Mouse (Mus musculus): ENCODE measurements around the gene Atp5h.
A peak's percentile ranks its signal among the peaks of the same experiment; 100 is the strongest.

Gene Atp5h

GRCm38 (mm10) chr11:115439326-115439725 is 19.6 kb upstream of the Atp5h start:
- no peak for DNase-seq (ENCODE audit: low read depth, low spot score)

DNA sequence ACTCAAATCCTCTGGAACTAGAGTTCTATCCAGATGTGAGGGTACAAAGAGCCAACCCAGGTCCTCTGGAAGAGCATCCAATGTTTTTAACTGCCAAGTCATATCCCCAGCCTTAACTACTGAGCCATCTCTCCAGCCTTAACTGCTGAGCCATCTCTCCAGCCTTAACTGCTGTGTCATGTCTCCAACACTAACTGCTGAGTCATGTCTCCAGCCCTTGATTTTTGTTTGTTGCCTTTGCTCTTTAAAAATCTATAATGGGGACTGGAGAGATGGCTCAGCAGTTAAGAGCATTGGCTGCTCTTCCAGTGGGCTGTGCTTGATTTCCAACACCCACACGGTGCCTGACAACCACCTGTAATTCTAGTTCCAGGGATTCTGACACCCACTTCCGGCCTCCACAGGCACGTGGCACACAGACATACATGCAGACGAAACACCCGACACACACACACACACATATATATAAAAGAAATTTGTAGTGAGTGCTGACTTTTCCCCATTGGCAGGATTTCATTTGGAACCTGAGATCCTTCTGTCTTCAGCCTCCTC is 17.9 kb upstream of the Atp5h start:
- DNase-seq (ENCODE audit: low read depth, low spot score): no peak

DNA sequence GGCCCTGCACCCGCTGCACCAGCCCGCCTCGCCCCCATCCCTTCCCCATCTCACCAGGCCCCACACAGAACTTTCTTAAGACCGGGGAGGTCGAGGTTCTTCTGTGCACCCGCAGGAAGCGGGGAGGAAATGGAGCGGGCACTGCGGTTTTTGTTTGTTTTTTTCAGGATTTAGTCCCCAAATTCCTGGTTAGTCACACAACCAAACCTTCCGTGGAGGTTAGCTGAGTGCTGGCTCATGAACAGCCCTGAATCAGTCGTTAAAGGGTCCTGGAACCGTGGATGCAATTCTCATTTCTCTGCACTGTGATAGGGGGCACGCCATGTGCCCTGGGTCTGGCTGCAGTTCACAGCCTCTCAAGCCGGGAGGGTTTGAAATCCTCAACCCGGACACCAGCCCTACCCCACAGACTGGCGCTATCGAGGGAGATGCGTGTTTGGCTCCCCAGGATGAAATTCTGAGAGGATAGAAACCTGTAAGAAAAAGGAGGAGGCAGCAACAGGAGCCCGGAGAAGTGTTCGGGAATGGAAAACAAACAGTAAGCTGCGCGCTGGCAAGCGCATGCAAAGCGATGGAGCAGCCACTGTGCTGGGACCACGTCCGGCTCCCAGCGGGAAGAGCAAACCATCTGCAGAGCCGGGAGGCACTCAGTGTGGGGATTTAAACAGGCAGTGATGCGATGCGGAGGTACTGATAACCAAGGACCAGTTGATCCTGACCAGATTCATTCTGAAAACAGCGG is 16.0 kb upstream of the Atp5h start:
- DNase-seq (ENCODE audit: low read depth, low spot score): no peak

GRCm38 (mm10) chr11:115433342-115433741 is 13.6 kb upstream of the Atp5h start:
- no peak for DNase-seq (ENCODE audit: low read depth, low spot score)

- no peak for DNase-seq (ENCODE audit: low read depth, low spot score)
Observed at GRCm38 (mm10) chr11:115432814-115433213, 13.1 kb upstream of the Atp5h start.

- no peak for DNase-seq (ENCODE audit: low read depth, low spot score)
Observed at GRCm38 (mm10) chr11:115430561-115430960, 10.8 kb upstream of the Atp5h start.

DNA sequence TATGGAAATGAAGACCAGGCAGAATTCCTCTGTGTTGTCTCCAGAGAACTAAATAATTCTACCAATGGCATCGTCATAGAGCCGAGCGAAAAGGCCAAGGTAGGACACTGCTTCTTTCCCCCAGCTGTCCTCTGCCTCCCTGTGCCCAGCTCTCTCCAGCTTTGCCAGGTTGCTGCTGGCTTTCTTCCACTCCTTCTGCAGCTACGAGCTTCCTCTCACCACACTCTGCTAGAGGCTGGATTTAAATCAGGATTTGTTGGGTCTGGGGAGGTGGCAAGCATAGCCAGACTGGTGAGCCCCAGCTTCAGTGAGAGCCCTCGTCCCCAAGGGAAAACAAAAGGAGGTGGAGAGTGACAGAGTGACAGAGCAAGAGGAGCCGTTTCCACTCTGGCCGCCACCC is 9.5 kb upstream of the Atp5h start:
- DNase-seq (ENCODE audit: low read depth, low spot score): no peak

DNA sequence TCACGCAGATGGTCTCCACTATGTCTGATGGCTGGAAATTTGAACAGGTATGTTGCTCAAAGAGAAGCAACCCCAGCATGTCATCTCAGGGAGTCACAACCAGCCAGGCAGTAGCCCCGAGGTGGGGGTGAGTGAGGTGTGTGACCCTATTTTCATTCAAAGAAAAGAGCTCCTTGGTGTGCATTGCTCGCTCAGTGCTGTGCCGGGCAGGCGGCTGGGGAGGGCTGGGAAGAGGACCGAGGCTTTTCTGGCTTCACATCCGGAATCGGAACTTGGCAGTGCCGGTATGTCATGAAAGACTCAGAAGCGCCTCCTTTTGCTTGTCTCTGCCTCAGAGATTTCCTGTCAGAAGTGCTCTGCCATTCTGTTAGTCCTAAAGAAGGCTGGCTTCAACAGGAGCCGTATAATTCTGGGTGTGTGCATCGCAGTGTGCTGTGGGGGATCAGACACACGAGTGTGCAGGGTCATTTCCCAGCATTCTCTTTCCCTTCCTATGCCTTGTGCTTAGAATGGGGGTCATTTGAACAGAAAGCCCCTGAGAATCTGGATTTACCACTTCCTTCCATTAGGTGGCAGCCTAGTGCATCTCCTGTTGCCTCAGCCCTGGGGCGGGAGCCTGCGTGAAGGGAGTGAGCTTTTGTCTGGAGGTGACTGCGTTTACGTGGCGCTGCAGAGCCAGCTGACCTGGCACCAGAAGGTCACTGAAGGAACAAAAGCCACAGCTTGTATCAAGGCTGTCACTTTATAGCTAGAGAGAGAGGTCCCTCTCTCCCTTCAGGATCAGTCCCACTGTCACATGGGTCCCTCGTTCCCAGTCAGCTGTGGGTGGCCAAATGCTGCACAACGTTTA is 7.9 kb upstream of the Atp5h start:
- DNase-seq (ENCODE audit: low read depth, low spot score): peak; percentile 69

DNA sequence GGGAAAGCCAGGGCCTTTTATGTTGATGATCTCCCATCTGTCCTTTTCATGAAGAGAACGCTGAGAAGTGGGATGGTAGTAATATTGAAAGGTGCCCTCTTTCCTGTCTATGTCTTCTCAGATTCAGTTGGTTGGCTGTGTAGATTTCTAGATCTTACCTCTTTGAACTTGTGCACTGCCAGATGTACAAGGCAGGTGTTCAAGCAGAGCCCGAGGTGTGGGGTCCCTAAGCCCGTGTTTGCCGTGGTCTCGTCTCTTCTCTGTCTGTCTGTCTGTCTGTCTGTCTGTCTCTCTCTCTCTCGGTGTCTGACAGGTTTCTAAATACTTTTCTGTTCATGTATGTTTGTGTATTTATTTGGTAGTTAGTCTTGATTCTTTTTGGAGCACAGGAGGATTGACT is 5.9 kb upstream of the Atp5h start:
- no peak for DNase-seq (ENCODE audit: low read depth, low spot score)

DNA sequence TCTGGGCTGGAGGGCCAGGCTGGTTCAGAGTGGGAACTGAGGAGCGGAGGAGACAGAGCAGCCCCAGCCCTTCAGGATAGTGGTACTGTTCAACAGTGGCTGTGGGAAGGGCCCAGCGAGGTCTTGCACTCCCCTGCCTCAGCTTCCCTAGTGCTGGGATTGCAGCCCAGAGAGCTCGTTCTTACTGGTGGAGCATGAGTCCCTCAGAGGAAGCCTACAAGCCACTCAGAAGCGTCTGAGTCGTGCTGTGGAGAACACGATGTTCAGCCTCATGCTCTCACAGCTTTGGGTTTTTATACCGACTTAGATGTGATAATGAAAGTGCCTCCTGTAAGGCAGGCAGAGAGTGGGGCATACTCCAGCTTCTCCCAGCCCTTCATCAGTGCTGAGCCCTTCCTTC is 4.9 kb upstream of the Atp5h start:
- no peak for DNase-seq (ENCODE audit: low read depth, low spot score)

DNA sequence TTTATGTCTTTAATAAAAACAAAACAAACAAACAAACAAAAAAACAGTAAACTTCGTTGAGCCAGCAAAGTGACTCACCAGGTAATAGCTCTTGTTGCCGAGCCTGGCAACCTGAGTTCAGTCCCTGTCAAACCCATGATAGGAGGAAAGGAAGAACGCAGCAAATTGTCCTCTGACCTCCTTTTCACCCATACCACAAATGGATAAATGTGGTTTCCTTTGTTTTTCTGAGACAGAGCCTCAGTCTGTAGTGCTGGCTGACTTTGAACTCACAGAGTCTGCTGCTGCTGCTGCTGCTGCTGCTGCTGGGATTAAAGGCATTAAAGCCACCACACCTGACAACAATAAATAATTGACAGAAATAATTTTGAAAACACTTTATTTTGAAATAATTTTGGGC is 3.3 kb upstream of the Atp5h start:
- no peak for DNase-seq (ENCODE audit: low read depth, low spot score)

DNA sequence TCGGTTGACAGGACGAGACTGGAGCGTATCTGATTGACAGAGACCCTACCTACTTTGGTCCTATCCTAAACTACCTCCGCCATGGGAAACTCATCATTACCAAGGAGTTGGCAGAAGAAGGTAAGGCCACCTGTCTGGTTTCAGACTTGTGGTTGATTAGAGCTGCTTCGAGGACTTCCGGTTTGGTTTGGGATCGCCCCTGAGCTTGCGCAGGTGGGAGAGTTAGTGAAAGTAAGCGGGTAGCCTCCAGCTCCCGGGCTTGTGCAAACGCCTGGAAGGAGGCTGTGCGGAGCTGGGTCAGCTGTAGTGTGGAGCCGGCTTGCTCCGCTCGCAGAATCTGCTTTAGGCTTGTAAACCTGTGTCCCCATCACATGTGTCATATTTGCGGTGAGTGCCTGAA is 2.2 kb upstream of the Atp5h start:
- DNase-seq (ENCODE audit: low read depth, low spot score): no peak

DNA sequence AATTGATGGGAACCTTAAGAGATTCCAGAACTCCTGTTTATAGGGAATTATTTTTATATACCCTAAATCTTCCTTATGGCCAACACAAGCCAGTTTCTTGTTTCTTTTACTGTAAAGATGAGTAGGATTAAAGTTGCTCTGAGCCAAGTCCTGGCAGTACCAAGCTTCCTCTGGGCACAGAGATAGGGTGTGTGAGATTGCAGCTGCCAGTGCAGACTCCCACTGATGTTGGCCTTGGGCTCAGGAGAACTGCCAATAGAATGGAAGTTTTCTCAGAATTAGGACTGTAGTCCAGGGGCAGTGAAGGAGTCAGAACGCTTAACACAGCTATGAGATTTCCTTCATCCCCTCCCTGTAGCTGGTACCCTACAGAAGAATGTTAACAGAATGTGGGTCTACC is 1.6 kb upstream of the Atp5h start:
- DNase-seq (ENCODE audit: low read depth, low spot score): no peak

DNA sequence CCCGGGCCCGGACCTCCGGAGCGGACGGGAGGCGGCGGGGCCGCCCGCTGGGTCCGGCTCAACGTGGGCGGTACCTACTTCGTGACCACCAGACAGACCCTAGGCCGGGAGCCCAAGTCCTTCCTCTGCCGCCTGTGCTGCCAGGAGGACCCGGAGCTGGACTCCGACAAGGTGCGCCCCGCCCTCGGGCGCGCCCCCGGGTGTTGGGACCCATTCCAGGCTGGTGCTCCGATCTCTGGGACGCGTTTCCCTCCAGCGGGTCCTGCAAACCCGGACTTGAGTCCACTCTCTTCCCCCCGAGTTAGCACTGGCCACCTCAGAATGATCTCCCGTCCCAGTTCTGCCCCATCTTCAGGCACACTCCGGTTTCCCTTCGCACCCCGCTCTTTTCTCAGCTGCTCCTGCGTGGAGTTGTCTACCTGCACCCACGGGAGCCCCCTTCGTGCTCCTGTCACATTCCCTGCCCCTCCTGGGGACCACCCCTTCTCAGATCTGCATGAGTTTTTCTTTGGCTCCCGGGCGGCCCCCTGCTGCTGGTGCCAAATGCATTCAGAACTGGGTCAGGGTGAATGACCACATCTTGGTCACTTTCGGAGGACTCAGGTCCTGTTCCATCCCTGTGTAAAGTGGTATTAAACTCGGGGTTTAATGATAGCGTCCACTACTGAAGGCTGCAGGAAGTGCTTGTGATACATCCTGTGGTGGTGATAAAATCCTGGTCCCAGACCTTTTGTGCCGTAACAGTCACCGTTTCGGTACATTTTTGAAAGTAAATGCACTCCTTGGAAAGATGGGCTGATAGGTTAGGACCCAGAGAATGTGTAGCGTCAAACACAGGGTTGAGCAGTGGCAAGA is 801 bp upstream of the Atp5h start:
- no peak for DNase-seq (ENCODE audit: low read depth, low spot score)

DNA sequence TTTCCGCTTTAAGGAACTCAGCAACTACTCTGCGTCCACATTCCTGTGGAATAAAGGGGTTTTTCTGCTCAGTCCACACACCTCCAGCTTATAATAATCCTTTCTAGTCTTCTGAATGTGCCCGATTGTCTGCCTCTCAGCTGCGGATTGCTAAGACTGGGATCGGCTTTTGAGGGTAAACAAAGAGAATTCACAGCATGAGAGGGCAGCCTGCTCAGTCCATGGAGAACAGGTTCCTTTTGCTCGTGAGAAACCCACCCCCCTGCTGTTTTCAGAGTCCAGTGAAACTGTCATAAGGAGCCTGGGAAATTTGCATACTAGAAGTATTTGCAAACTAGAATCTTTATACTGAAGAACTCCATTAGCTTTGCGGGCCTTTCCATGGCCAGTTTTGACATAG is 10.2 kb downstream of the Atp5h start:
- no peak for DNase-seq (ENCODE audit: low read depth, low spot score)

GRCm38 (mm10) chr11:115408266-115408920 is 11.4 kb downstream of the Atp5h start:
- no peak for DNase-seq (ENCODE audit: low read depth, low spot score)

DNA sequence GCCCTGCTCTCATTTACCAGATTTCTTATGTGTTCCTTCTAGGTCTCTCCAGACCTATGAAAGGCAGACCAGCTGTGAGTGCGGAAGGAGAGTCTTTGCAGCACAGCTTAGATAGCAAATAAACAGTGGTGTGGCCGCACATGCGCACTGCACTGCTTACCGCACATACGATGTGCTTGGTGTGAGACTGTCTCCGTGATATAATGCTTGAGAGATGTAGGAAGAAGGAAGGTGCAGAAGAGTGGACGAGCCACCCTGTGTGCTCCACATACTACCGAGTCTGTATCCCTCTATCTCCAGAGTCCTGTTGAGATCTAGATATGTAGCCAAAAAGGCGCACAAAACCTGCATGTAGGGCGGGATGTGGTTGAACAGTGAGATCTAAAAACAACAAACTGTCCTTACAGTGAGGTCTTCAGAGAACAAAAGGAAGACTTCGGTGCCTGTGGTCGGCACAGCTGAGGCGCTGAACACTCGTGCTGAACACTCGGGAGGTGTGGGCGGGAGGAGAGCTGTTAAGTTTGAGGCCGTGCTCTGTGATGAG is 12.8 kb downstream of the Atp5h start:
- DNase-seq (ENCODE audit: low read depth, low spot score): no peak

GRCm38 (mm10) chr11:115405723-115406122 is 14.0 kb downstream of the Atp5h start:
- no peak for DNase-seq (ENCODE audit: low read depth, low spot score)

GRCm38 (mm10) chr11:115403338-115404124 is 16.2 kb downstream of the Atp5h start, which contains the start of gene Mrpl58:
Mrpl58 (plus strand) TSS chr11:115403752.
- DNase-seq (ENCODE audit: low read depth, low spot score): peak; percentile 66
